Mouse (Mus musculus) ovary, adult 18-20 months (tissue): ENCODE data around the gene Msi2.

ENCODE experiments used
- DNase-seq: peaks from one replicate; pipeline ENCODE4 v3.0.0; 2022; ENCODE audit warnings: low spot score, mixed read lengths

The Msi2 gene

DNA sequence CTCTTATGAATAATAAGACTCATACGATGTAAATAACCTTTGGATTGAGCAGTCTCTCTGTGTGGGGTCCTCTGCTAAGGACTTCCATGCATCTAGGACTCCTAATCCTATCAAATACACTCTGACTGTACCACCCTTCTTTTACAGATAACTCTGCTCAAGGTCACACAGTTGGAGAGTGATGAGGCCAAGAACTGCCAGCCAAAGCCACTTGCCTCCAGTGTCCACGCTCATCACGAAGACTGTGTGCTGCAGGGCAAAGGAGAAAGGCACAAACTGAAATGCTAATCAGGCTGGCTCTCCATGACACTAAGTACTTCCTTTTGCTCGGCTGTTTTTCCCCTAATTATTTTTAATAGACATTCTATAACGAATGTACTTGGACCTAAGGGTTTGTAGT is 153.9 kb downstream of the Msi2 start:
- no peak for DNase-seq

DNA sequence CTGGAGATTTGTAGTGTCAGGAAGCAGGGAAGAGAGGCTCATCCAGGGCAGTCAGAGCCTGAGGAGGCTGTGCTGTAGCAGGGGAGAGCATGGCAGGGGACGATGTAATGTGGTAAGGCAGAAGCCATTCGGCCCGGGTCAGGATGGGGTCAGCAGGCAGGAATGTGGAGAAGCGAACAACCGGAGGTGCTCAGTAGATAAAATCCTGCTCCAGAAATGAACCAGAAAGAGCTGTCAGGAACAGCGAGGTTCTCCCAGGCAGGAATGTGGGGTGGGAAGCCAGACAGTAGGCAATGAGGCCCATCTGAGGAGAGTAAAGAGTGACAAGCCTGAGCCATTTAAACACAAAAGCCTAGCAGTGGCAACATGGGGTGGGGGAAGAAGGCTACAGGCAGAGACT is 157.1 kb downstream of the Msi2 start:
- DNase-seq, result no peak

DNA sequence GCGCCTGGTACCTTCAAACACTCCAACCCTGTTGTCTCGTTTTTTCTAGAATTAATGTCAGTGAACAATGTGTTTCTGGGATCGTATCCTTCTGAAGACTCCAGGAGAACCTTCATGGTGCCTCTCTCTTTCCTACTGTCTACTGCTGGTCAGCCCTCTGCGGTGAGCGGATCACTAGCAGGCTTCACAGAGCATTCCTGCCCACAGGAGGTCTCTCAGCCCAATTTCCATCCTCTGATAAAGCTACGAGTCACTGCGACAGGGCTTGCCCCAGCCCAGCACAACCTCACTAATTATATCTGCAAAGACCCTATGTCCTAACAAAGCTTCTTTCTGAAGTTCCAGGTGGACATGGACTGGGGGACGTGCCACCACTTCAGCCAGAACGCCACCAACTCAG is 157.7 kb downstream of the Msi2 start:
- DNase-seq, result no peak

DNA sequence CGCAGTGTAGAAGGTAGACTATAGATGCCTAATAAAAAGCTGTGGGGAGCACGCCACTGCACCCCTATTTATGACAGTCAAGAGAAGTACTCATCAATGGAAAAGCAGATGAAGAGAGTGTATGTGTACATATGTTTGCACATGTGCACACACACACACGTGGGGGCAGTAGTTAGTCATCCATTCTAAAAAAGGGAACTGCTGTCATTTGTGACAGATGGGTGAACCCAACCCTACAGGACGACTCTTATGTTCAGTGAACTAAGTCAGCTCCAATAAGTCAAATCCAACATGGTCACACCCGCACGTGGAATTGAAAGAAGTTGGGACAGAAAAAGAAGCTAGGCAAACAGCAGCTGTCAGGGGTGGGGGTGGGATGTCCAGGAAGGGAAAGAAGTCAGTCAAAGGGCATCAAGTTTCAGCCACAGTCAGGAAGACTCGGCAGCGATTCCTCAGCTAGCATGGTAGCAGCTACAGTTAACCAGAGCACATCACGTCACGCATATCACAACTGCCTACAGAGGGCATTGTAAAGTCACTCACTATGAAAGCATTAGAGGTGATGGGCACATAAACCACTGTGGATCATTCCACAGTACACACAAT is 158.8 kb downstream of the Msi2 start:
- DNase-seq, result no peak

DNA sequence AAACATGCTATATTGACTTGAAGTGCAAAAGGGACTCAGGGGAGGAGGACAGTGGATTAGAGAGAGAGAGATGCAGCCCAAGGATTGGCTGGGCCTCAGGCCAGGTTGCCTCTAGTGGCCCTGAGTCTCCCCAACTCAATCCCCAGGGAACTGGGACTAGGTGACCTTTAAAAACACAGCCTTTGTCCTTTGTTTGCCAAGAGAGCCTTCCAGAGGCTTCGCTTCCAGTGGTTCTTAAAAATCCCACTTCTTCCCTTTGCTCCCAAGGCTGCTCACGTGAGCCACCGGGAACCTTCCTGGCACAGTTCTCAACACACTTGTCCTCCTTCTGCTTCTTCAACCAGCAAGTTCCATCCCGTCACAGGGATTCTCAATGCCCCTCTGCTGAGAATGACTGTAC is 159.6 kb downstream of the Msi2 start:
- no peak for DNase-seq

DNA sequence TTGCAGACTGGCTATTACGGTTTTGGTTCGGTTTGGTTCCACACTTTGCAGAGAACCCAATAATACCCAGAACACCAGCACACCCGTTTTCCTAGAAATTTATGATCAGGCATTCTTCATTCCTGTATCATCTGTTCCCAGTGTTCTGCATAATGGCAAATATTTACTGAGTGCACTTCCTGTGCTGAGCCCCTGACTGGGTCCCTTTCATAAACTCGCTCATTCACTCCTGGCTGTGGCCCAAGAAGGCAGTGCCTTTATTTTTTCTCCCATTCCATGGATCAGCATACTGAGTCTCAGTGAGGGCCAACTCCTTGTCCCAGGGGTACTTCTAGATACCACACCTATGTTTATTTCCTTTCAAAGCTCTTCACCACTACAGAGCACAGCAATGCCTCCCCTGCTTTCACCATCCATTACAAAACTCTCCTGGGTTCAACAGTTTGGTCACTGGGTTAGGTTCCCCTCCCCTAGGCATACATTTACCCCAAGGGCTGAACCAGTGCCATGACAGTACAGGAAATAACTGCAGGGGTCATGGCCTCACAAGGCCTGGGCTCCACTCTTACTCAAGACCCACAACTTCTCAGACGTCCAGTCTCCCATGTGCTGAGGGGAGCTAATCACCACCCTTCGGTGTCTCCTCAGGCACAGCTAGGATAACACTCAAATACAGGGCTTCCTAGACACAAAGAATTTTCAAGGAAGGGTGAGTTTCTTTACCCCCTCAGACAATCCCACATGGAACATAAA is 160.3 kb downstream of the Msi2 start:
- no peak for DNase-seq

DNA sequence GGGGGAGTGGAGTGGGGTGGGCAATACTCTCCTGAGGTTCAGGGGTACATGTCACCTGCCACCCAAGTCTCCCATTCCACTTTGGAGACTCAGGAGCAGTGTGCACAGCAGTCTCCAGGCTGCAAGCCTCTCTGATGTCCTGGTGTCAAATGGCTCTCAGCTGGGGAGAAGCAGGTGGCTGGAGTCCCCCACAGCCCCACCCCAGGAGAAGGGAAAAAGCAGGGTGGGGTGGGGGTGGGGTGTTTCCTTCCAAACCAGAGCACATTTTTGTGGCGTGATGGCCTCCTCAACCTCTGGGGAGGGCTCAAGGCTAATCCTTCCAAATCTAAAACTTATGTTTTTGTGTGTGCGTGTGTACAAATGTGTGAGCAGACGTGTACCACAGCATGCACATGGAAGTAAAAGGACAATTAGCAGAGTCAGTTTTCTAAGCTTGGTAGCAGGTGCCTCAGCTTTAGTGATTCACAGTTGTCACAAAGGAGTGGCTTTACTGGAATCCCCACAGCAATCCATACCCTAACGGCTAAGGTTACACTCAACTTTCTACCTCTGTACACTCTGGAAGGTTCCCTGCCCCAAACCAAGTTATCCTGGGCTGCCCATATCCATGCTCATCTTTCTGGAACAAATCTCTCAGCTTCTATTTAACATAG is 161.1 kb downstream of the Msi2 start:
- DNase-seq, result no peak

DNA sequence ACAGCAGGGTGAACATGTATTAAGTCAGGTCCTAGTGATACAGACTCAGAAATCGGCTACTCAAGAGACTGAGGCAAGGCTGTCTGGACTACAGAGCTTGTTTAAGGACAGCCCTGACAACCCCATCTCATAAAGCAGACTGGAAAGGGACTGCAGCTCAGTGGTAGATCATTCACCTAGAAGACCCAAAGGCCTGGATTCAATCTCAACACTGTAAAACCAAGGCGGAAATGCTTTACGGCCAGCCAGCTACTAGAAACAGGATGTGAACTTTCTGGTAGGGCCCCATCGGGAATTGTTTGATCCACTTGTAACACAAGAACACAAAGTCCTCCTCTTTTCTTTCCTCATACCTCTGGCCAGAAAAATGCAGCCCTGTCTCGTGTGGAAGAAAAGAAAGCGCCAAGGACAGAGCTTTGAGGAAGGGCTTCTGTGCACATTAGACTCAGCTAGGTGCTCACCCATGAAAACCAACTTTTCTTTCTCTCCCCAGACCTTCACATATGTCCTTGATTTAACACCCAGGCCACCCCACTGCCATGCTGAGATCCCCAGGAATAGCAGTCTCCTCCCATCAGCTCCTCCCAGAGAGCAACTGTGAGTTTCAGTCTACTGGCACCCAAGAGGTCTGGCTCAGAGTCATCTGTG is 162.3 kb downstream of the Msi2 start:
- no peak for DNase-seq

DNA sequence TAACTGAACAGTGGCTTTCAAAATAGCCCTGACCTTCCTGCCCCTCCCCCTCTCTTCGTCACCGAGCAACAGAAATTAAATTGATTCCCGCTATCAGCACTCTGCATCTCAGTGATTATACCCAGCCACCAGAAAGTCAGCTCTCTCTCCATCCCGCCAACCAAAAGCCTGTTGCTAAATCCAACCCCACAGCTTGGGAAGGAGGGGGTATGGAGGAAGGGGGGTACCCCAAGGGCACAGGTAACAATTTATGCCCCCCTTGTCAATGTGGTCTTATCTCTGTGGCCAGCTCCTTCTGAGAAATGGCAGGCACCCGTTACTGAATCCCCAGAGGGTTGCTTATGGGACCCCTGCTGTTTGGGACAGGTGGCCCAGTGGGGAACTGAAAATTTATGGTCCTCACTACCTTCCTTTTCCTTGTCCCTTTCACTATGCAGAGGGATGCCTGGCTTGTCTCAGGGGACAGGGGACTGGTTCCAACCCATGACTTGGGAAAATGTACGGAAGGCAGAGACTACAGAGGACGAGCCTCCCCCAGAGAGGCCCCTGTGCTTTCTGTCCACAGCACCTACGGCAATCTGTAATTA is 163.0 kb downstream of the Msi2 start:
- DNase-seq, result no peak

DNA sequence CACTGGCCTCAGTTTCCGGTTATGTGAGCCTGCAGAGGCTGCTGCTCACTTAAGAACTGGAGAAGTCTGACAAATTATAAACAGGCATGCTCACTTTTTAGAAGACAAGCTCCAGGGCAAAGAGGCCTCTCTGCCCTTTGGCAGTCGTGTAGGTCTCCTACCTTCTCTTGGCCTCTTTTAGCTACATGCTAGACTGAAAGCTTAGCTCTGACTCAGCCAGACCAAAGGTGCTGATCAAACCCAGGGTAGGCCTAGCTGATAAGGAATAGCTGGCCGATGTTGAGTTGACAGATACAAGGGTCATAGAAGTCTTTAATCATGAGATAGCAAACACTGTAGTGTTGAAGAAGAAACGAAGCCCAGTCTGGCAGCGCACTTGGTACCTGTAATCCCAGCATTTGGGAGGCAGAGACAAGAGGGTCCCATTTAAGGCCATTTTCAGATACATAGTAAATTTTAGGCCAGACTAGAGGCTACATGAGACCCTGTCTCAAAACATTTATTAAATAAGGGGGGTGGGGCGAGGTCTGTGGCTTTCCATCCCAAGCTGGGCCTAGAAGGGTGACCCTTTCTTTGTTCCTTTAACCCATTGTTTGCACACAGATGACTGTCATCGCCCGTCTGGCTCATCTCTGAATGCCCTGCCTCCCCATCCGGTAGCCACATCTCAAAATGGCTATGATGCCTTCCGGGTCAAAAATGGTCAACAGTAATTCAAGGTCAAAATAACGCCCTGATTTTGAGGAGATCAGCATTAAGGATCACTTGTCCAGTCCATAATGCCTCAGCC is 164.6 kb downstream of the Msi2 start:
- DNase-seq, result no peak

DNA sequence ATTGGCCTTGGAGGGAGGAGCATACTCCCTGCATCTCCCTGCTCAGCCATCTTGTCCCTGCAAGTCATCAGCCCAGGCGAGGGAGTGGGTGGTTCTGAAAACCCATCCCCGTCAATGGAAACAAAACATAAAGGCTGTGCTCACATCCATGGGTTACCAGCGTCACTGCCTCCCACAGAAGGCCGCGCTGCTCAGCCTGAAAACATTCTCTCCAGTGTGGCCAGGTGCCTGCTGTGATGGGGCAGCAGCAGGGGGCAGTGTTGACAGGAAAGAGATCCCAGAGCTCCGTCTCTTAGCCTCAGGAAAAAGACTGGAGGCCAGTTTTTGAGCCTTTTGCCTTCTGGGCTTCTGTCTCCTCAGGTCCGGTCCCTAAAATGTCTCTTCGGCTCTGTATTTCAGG is 165.3 kb downstream of the Msi2 start:
- DNase-seq, result peak; percentile 56

DNA sequence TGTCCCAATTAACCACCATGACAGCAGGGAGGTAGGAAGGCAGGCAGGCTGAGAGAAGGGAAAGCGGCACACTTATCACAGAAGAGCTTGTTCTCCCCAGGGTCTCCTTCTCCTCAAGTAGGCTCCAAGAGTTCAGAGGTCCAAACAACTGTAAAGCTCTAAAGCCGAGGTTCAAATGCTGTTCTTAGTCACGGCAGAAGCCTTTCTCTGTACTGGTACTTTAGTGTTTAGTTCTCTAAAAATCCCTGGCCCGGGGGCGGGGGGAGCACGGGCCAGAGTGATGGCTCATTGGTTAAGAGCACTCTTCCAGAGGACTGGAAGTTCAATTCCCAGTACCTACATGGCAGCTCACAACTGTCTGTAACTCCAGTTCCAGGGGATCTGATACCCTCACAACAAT is 165.9 kb downstream of the Msi2 start:
- DNase-seq, result no peak

DNA sequence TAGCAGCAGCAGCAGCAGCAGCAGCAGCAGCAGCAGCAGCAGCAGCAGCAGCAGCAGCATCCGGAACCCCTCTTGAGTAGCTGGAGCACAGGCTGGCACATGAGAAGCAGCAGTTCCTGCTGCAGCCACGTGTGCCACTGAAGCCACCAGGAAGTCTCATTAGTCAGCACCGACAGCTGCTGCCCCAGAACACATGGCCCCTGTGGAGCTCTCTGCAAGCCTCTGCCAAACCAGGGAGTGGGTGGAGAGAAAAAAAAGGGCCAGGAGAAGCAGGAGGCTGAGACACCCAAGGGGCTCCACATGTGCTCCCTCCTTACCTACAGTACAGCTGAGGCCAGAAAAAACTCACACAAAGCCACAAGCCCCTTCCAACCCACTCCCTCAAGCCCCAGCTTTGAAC is 167.3 kb downstream of the Msi2 start:
- DNase-seq, result no peak

DNA sequence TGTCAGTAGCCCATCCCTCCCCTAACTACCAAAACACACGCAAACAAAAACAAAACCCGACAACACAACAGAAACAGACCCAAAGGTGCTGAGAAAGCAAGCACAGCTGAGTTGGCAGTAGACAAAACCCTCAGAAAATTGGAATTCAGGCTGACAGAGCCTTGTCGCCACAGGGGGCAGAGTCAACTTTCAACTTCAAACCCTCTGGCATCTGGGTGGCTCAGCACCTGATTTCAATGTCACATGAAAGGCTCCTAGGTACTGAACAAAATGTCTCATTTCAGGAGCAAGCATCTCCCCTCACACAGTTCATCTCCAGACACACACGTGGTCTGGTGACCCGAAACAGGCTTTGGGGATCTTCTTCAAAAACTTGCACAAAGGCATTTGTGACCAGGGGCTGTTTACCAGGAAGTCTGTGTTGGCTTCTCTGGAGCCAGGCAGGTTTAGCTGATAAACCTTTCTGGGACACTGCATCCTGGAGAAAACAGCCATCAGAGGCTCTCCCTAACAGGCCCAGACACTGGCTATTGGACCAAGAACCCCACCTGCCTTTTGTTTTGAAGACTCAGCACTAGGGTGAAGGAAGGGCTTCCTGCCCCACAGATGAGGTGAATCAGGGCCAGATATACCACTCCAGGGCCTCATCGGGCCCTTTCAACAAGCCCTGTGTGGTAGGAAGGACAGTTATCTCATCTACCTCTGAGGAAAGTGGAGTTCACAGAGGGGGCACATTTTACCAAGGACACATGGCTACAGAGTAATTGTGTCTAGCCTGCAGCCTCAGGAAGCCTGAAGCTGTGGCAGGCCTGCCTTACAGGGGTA is 168.0 kb downstream of the Msi2 start:
- DNase-seq, result no peak

DNA sequence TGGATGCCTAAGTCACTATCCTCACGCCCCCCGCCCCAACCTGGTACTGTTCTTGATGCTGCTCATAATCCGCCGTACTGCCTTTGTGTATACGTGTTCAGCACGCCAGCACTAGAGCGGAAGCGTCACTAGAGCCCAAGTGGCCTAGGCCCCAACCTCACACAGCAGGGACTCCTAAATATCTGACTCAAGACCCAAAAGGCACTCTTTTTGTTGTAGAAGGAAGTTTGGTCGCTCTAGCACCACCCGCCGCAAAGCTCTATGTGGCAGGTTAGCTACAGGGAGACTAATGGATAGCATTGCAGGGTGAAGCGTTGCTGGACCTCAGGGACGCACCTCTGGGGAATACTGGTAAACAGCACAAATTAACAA is 168.8 kb downstream of the Msi2 start:
- DNase-seq, result no peak

DNA sequence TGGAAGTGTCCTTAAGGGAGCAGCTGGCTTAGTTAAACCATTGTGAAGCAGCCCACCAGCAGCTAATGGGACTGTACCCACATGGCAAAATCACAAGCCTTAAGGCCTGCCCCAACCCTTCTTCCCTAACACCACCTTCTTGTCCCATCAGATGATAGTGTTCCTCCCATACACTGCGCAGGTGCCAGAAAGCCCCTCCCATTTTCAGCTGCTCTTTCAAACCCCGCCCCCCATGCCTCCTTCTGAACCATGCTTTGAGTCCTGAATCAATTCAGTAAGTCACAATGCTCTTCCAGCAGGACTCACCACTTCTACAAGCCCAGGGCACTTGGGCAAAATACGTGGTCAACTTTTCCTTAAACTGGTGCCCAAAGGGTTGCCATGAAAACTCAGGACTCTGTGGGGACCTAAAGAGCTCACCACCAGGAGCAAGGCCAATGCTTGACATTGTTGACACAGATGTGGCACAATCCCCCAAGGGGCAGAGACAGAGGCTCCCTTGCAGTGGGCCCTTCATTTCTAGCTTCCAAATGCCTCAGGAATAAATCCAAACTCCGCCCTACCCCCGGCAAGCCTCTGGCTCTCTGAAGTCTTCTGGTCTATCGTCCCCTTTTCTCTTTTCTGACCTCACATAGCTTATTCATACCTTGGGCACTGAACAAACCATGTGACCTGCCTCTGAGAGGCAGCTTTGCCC is 169.3 kb downstream of the Msi2 start:
- no peak for DNase-seq

DNA sequence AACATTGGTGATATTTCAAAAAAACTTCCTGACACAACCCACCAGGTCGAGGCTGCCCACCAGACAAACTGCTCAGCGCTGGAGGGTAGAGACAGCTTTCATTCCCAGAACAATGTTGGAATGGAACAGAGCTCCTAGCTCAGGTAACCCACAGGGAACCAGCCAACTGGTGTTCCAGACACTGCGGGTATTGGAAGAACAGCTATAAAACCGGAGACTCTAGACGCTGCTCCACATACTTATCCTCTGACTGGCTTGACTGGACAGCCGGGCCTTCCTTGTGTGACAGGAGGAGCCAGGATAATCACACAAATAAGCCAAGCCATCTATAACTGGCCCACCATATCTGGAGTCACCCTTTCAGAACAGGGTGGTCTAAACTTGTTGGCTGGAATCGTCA is 169.9 kb downstream of the Msi2 start:
- no peak for DNase-seq

DNA sequence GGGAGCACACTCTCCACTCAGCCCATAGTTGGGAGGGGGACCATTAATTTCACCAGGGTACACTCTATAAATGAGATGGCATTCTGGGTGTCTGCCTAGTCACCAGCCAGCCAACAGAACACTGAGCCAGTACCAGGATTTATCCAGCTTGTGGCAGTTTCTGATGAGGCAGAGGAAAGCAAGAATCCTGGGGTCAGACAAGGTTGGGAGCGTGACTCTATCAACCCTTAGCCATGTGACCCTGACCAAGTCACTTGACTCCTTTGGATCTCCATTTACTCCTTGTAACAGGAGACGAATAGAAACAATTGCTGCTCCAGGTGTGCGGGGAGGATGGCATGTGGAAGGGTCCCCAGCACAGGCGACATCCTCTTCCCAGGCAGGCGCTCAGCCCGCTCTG is 174.5 kb downstream of the Msi2 start:
- no peak for DNase-seq

DNA sequence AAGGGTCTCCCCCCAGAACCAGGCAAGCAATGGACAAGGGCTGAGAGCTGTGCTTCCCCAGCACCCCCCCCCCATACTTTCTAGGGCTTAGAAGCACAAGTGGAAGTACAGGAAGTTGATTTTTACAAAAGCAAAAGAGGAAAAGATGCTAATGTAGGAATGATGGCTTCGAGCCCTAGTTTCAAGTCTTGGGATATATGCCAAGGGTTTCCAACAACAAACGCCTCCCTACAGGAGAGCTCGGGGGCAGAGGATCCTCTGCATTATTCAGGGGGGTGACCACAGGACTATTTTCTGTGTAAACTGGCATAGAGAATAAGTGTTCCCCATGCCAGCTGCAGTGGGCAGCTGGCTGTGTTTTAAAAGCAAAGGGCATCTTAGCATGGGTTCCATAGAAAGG is 175.5 kb downstream of the Msi2 start:
- DNase-seq, result no peak
